Mouse (Mus musculus): ENCODE results near the gene Snd1.

DNA sequence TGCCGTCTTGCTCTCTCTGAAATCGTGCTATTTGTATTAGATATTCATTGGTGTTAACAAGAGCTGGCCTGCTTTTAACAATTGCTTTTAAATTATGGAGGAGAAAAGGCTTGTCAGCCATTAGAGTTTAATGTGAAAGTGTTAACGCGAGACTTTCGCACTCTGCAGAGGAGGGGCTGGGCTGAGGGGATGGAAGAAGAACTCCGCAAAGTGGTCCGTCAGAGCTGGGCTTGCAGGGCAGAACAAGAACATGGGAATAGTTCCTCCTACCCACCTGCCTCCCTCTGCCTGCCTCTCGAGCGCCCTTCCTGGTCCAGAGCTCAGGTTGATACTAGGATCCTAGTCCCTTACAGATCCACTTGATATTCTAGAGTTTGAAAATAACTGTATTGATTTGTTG lies 472.3 kb downstream of the Snd1 start:
- no peak for TF ChIP-seq POLR2A (IDR thresholded peaks at IDR 0.05; ENCODE audit: low read depth, low read length)
- no peak for TF ChIP-seq CTCF (conservative IDR thresholded peaks at IDR 0.05 in 1 of 2, IDR thresholded peaks at IDR 0.05 in 1 of 2; ENCODE audit: low read depth in 2 of 2, low read length in 2 of 2)
- TF ChIP-seq MYC (IDR thresholded peaks at IDR 0.05; ENCODE audit: low read depth, low read length) = no peak
- TF ChIP-seq USF1 (IDR thresholded peaks at IDR 0.05; ENCODE audit: low read depth, low read length) = no peak
- TF ChIP-seq E2F4 (IDR thresholded peaks at IDR 0.05; ENCODE audit: insufficient replicate concordance, low read depth, low read length) = no peak
